Mouse (Mus musculus): ENCODE data around the gene Atp6ap1.

Atp6ap1 gene

DNA sequence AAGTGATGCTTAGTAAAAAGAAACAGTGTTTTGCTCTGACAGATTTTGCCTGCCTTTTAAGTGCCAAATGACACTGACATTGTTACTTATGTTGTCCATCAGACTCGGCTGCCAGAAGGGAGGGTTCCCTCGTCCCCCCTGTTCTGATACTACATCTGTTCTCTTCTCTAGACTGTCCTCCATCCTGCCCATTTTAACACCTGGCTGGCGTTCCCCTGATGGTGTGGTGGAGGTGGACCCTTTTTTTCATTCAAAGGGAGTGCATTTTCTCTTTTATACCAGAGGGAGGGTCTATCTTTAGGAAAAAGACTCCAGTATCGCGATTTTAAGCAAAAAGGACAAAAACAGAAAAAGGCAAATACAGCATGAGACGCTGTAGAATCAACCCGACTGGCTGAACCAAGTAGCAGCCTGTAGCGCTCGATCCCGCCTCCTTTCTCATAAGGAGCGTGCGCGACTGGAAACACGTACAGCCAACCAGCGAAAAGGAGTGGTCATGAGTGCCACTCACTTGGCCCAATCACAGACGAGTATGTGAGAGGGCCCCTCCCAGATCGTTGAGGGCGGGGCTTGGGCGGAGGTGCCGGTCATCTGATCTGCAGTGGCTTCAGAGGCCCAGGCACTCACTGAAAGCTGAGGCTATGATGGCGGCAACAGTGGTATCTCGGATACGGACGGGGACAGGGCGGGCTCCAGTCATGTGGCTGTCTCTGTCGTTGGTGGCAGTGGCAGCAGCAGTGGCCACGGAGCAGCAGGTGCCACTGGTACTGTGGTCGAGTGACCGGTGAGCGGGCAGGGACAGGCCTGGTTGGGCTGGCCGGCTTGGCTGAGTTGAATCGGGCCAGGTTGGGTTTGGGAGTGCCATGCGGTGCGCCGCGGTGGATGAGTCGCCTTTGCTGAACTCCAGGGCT lies at the start of gene Atp6ap1:
Gene Atp6ap1, plus strand, starts transcription at position 560 of the 911 bp plus-strand sequence.
- DNase-seq = peak; percentile 95

DNA sequence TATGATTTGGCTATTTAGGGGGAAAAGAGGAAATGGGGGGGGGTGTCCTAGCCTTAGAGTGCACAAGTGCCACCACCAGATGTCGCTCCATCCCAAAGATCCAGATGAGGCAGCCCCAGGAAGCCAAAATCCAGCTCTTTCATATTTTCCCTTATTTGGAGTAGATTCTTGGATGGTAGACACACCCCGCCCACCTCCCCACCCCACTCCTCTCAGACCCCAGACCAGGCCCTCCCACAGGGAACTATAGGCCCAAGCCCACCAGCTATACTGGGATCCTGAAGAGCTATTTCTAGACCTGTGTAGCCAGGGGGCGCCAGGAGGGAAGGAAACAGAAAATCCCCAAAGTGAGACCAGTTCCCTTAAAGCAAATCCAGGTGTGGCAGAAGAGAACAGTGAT lies 48.2 kb upstream of the Atp6ap1 start:
- peak; percentile 45 for DNase-seq

DNA sequence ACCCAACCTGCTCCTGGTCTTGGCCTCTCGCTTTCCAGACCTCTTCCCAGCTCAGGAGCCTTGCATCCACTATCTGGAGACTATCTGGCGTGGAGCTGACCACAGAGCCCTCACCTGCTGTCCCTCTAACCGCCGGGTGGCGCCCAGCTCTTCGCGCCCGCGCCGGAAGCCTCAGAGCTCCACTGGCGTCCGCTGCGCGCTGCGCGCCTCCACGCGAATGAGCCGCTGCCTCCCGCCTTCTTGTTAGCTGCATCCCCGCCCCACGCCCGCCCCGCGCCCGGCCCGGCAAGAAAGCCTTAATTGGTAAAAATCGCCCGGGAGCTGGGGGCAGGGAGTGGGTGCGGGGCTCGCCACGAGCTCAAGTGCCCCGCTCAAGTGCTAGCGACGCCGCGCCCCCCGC lies 47.3 kb upstream of the Atp6ap1 start, which contains the start of gene Flna:
Gene Flna, minus strand, starts transcription at position 206 of the 400 bp plus-strand sequence.
- DNase-seq = peak; percentile 53

DNA sequence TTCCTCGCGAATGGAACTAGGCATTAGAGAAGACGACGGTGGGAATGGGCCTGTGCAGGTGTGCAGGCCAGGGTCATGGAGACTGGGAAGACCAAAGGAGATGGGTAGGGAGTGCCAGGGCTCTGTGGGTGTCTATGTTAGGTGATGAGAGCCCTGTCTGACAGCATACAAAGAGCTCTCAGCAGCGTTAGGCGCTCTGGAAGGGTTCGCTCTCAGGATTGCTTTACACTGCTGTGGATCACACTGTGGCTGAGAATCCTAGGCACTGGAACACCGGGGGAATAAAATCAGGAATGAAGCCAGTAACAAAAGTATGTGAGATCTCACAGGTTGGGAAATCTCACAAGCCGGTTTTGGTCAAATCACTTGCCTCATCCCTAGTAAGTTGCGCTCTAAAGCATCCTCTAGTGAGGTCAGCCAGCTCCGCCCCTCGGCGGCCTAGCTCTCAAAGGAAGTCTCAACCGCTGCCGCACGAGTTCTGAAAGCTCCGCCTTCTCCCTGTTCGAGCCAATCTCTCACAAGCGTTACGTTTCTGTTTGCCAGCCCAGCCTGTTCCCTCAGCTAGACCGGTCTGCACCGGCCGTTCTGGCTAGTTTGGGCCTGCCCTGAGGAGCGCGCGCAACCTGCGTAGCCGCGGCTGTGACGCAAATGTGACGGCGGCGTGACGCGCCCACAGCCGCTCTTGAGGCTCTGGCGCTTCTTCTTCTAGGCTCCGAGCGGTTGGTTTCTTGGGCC lies 42.6 kb upstream of the Atp6ap1 start, which contains the start of gene Emd:
Gene Emd, plus strand, starts transcription at position 535 of the 735 bp plus-strand sequence.
- DNase-seq = peak; percentile 96

DNA sequence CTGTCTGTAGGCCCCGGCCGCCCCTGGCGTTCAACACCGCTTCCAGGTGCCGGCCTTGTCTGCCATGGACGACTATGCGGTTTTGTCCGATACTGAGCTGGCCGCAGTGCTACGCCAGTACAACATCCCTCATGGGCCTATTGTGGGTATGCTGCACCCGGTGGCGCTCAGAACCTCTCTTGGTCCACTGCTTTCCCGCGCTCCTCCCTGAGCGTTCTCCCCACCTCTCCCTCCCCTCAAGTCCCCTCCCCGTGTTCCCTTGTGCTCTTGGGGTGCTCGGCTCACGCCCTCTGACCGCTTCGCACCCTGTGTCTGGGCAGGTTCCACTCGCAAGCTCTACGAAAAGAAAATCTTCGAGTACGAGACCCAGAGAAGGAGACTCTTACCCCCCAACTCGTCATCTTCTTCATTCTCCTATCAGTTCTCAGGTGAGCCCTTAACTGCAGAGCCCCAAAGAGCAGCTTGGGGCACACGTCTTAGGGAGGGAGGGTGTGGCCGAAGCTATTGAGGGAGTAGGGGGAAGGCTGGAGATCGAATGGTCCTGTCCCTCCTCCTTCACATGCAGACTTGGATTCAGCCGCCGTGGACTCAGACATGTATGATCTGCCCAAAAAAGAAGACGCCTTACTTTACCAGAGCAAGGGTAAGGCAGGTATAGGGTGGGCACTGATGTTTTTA lies 41.9 kb upstream of the Atp6ap1 start:
- DNase-seq = no peak

DNA sequence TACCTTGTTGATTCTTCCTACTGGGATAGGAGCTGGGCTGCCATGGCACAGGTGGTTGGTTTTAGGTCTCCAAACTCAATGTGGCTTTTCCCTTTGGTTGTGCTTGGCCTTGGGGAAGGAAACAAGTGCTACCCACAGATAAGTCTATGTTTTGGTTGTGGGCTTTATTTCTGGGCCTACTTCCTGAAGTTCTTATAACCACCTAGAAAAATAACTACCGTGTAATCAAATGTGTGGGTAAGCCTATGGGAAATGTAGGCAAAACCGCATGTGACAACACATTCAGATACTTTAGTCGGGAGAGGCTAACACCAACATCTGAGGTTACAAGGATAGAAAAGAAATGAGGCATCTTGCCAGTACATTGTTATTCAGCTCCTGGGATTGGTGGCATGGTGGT lies 39.2 kb upstream of the Atp6ap1 start:
- DNase-seq = no peak

DNA sequence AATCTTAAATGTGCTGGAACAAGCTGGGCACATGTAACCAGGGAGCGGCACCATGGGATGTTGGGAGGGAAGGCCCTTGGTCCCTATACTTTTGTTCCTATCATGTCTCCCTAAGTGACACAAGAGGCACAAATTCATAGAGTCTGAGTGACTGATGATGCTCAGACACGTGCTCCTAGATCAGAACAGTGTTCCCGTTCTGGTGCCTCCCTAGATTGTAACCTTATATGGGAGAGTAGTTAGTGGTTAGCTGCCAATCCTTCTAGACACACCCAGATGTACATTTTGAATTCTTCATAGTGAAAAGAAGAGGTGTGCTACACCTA lies 27.2 kb upstream of the Atp6ap1 start:
- DNase-seq = no peak

DNA sequence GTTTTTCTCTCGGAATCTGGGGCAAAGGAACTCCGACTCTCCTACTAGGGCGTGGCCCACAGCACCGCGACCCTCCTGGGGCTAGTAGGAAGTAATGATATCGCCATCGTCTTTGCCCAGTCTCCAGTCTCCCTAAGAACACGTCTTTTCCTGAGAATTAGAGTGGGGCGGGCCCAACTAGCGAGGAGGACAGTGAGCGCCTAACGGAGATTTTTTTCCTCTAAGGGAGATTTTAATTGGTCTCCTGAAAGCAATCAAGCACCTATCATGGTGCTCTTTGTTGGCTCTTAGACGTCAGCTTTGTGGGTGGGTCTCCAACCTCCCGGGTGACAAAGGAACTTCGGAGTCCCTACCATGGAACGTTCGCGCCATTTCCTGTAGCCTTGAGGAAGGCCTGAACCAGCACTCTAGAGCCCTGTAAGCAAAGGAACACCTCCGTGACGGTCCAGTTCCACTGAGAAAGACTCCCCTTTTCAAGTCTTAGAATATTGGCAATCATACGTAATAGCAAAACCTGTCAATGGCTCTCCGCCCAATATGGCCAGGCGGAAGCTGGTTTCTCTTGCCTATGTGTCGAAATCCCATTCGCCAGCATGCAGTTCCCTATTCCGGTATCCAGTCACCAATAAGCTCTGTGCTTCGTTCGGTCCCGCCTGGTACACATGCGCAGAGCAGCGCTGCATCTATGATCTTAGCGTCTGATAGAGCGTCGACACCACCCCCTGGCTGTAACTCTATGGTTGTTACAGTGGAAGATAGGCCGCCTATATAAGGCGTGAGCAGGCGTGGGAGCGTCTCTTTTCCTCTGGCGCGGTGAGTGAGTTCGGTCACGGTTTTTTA lies 26.6 kb upstream of the Atp6ap1 start, which contains the start of gene Rpl10:
Gene Rpl10, plus strand, starts transcription at position 751 of the 840 bp plus-strand sequence.
- DNase-seq = peak; percentile 96

DNA sequence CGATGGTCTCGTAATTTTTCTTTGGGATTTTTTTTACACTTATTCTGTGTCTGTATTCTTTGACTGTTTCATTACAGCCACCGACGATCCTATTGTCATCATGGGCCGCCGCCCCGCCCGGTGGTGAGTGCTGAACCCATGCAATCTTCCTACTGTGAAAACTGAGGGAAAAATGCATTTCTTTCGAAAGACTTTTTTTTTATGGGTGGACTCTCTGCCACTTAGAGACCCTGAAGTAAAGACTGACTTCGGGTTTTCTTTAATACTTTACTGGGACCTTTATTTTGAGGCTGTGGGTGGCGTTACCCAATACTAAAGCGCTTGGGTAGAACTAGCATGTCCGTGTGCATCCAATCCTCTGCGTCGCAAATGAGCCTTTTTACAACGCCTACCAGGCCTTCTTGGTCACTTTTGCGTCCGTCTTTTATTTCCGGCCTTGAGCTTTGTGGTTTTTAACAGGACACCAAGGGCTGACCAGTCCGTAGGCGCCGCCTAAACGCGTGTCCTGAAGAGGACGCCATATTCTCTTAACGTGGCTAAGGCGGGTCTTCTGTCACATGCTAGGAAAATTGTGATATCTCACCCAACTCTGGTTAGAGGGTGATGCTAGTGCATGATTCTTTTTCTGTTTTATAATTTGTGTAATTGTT lies 25.9 kb upstream of the Atp6ap1 start:
- no peak for DNase-seq

DNA sequence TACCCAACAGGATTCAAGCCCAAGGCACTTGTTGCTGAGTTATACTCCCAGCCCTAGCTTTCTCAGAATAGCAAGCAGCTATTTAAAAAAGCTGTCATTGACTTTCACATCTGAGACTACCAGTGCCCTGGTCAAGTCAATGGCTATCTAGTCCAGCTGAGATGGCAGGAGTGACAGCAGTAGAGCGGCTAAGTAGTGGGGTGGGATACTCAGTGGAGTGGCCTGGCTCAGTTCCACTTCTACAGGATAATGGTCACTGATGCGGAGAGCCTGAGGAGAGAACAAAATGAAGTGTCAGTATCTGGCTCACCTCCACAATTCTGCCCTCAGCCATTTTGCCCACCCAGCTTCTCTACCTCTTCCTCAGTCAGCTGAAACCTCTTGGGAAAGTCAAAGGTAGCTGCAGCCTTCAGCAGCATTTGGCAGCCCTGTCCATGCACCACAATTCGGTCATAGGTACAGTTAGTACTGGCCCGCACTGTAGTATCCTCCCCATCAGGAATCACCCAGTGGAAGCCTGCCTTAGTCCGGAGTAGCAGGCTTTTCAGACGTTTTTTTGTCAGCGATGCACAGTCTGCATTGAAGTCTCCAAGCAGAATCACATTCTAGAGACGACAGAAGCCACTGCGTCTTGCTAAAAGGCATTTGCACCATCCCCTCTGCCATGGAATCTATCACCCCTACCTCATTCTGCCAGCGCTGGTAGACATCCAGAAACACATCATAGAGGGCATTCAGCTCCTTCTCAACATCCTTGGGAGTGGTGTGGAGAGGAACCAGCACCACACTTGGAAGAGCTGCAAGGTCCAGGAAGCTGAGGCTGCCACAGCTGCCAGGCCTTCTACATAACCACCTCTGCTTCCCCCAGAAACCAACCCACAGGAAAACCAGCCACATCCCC lies 23.2 kb upstream of the Atp6ap1 start:
- no peak for DNase-seq

DNA sequence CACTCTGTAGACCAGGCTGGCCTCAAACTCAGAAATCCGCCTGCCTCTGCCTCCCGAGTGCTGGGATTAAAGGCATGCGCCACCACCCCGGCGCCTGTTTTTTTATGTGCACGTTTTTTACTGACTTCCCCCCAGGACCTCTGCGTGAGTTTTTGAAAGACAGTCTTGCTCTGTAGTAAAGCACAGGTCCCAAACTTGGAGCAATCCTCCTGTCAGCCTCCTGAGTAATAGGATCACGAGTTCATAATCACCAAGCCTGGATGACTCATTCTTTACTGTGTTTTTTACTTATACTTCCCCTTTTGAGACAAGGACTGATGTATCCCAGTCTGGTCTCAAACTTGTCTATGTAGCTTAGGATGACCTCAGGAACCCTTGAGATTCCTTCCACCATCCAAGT lies 19.0 kb upstream of the Atp6ap1 start:
- DNase-seq = no peak

DNA sequence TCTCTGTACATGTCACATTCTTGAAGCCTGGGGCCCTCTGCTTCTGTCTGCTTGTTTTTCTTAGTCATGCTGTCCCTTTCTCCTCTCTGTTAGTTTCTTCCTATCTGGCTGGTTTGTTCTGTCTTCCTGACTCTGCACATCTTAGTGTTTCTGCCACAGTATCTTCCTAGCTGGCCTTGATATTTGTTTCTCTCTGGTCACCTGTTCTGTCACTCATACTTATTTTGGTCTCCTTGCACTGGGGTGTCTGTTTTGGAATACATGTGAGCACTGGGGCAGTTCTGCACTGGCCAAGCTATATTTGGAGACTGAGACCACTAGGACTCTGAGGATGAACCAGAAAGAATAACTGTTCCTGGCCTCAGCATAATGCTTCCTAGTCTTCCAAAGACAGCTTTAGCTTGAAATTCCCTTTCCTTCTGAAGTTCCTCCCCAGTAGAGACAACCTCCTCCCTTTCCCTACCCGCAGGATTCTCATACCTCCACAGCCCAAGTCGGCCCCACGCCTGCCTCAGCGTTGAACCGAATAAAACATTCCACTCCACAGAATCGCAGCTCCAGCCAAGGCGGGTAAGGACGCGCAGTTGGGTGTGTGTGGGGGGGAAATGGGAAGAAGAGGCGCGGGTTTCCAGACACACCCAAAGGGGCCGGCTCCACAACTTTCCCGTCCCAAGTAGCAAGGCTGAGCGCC lies 15.7 kb upstream of the Atp6ap1 start:
- DNase-seq = no peak

DNA sequence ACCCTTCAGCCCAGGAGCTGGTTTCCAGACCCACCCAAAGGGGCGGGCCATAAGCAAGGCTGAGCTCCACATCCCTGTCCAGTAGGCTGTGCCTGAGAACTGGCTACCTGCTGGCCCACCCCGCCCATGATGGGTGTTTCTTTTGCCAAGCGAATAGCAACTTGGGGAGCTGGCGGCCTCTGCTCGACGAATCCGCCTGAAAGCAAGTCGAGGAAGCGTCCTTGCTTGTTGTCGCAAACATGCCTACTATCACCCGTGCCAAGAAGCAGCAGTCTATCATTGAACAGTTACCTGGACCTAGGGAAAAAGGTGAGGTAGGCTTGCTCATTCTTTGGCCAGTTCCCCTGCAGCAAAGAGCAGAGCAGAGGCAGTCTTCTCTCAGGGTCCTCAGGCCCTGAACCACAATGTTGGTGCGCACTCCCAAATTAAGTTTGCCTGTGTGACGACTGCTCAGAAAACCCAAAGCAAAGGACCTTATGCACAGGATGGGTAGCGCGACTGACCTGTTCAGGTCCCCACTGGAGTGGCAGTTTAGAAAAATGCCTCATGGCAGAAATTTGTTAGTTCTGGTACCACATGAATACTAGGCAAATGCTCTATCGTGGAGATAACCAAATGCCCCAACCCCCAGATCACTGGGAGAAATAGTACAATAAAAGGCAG lies 15.0 kb upstream of the Atp6ap1 start, which contains the start of the genes Taz and Dnase1l1:
Gene Taz, plus strand, starts transcription at position 181 of the 663 bp plus-strand sequence.
Gene Dnase1l1, minus strand, starts transcription at position 606 of the 663 bp plus-strand sequence.
- peak; percentile 95 for DNase-seq

DNA sequence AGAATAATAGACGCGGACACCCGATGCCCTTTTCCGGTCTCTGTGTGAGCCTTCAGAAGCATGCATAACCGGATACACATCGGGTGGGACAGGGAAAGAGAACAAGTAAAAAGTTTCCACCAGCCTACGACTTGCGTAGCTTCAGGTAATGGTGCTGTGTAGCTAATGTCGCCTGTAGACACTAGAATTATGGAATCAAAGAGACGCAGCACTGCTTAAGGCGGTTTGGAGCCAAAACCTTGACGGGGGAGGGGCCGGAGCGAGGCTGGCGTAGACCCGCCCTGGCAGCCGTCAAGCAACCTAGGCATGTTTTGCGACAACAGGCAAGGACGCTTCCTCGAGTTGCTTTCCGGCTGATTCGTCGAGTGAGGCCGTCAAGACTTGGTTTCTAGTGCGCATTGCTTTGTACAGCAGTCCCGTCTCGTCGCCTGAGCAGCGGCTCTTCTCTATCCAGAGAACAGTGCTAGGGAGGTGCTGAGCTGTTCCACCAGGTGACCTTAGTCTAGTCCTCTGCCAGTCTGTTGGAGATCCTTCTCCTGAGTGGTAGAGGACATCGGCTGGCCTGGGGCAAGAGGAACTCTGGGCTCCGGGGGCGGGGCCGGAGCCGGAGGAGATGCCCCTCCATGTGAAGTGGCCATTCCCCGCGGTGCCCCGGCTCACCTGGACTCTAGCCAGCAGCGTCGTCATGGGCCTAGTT lies 14.4 kb upstream of the Atp6ap1 start:
- peak; percentile 88 for DNase-seq

DNA sequence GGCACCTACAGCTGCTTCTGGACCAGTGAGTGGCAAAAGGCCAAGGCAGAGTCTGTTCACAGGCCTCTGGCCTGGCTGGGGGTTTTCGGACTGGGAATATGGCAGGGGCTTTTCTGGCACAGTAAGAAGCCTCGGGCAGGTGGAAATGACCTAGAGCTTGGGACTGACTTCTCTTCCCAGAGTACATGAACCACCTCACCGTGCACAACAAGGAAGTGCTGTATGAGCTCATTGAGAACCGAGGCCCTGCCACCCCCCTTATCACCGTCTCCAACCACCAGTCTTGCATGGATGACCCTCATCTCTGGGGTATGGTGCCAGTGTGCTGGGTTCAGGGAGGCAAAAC lies 13.8 kb upstream of the Atp6ap1 start:
- DNase-seq = no peak

DNA sequence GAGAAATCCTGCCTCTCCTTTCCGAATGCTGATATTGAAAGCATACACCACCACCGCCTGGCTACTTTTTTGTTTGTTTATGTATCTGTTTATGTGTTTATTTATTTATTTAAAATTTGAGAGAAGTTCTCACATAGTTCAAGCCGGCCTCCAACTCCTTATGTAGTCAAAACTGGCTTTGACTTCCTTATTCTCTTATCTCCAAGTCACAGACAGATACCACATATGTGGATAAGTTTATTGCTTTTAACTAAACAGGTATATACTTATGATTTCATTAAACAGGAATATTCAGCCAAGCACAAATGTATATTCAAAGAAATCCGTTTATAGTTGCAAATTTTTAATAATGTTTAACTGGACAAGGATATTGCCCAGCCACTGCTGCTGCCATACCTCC lies 3.5 kb upstream of the Atp6ap1 start:
- no peak for DNase-seq

DNA sequence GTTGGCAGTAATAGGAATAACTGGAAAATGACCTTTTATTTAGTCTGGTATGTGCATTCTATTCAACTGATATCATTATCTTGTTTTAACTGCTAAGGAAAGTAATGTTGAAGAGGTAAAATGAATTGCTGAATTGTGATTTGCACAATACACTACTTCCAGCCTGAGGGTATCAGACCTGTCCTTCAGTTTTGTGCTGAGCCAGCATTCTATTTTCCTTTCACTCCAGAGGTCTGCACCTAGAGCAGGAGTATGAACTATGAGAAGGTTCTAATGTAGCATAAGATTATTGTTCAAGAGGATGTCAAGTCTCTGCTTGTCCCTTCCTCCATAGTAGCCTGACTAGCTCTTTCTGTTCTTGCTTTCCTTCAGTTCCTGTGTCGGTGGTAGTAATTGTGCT lies 1.5 kb downstream of the Atp6ap1 start:
- DNase-seq = no peak

DNA sequence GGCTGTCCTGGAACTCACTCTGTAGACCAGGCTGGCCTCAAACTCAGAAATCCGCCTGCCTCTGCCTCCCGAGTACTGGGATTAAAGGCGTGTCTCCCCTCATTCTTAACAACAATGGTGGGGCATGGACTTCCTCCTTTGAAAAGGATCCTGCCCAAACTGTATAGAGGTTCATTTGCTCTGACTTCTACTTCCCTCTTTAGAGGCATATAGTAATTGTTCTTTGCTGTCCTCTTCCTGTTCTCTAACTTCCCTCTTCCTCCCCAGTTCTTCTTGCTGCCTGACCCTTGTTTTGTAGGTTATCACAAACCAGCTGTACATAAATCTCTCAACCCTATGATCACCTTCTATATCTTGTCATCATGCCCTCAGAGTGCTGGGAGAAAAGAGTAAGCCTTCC lies 2.8 kb downstream of the Atp6ap1 start:
- DNase-seq = no peak
